Mouse (Mus musculus): ENCODE measurements around the gene Myo6. TPM values are rescaled to one million over a fixed set of nuclear protein-coding genes. Genes with fewer than 3 reads are reported as not detected.

The Myo6 gene
- total and polyA plus RNA-seq, 2 experiments from 2014 or later, result 25.5 to 44.6 TPM

GRCm38 (mm10) chr9:80226579-80227325 lies 61.9 kb downstream of the Myo6 start:
- Histone ChIP-seq H3K27me3 (ENCODE audit: insufficient read depth, low read length) (no peaks in the 10 kb centered on the region), H3K4me3 (ENCODE audit: low read depth, low read length) (no peak overlapping the region), H3K27ac (ENCODE audit: low read depth, low read length) (no peak overlapping the region), H3K36me3 (ENCODE audit: insufficient read depth, low read length) (no peaks in the 10 kb centered on the region), H3K4me1 (ENCODE audit: insufficient read depth, low read length) (no peaks in the 10 kb centered on the region), H3K9ac (replicated peaks; ENCODE audit: low read length, poor library complexity, severe bottlenecking) (no peak overlapping the region), H3K9me3 (ENCODE audit: low read length) (no peaks in the 10 kb centered on the region), H3K4me2 (ENCODE audit: low read depth, low read length, poor library complexity, severe bottlenecking) (no peak overlapping the region)
- ATAC-seq (ENCODE audit: low FRiP score) (no peak), DNase-seq (ENCODE audit: low spot score) (no peak)
- WGBS, result 54% methylated on average over 5 of the region's 5 CpGs
- no peak for TF ChIP-seq CTCF (IDR thresholded peaks at IDR 0.05)

GRCm38 (mm10) chr9:80233831-80234455 lies 69.1 kb downstream of the Myo6 start:
- DNase-seq (ENCODE audit: low spot score) (peak; percentile 42), ATAC-seq (ENCODE audit: low FRiP score) (no peak)
- no peak for TF ChIP-seq CTCF (IDR thresholded peaks at IDR 0.05)
- Histone ChIP-seq H3K4me3 (ENCODE audit: low read depth, low read length) (no peak overlapping the region), H3K27me3 (ENCODE audit: insufficient read depth, low read length) (no peaks in the 10 kb centered on the region), H3K9ac (replicated peaks; ENCODE audit: low read length, poor library complexity, severe bottlenecking) (no peak overlapping the region), H3K4me2 (ENCODE audit: low read depth, low read length, poor library complexity, severe bottlenecking) (no peak overlapping the region), H3K27ac (ENCODE audit: low read depth, low read length) (no peak overlapping the region), H3K9me3 (ENCODE audit: low read length) (no peaks in the 10 kb centered on the region), H3K36me3 (ENCODE audit: insufficient read depth, low read length) (no peaks in the 10 kb centered on the region), H3K4me1 (ENCODE audit: insufficient read depth, low read length) (no peaks in the 10 kb centered on the region)
- WGBS, result 23% methylated on average over 4 of the region's 4 CpGs

GRCm38 (mm10) chr9:80237184-80237799 lies 72.5 kb downstream of the Myo6 start:
- H3K9ac ChIP-seq (replicated peaks; ENCODE audit: low read length, poor library complexity, severe bottlenecking), result no peak overlapping the region
- no peak overlapping the region for H3K4me3 ChIP-seq (ENCODE audit: low read depth, low read length)
- H3K4me2 ChIP-seq (ENCODE audit: low read depth, low read length, poor library complexity, severe bottlenecking), result no peak overlapping the region
- DNase-seq (ENCODE audit: low spot score) (no peak), ATAC-seq (ENCODE audit: low FRiP score) (no peak)
- peaks cover 4% of the 10 kb centered on the region; the same call in 1 of the 2 replicates for H3K9me3 ChIP-seq (ENCODE audit: low read length)
- WGBS, result 91% methylated on average over 1 of the region's 1 CpGs
- H3K4me1 ChIP-seq (ENCODE audit: insufficient read depth, low read length), result no peaks in the 10 kb centered on the region
- no peak for TF ChIP-seq CTCF (IDR thresholded peaks at IDR 0.05)
- H3K27ac ChIP-seq (ENCODE audit: low read depth, low read length), result no peak overlapping the region
- H3K27me3 ChIP-seq (ENCODE audit: insufficient read depth, low read length), result no peaks in the 10 kb centered on the region
- no peaks in the 10 kb centered on the region for H3K36me3 ChIP-seq (ENCODE audit: insufficient read depth, low read length)

DNA sequence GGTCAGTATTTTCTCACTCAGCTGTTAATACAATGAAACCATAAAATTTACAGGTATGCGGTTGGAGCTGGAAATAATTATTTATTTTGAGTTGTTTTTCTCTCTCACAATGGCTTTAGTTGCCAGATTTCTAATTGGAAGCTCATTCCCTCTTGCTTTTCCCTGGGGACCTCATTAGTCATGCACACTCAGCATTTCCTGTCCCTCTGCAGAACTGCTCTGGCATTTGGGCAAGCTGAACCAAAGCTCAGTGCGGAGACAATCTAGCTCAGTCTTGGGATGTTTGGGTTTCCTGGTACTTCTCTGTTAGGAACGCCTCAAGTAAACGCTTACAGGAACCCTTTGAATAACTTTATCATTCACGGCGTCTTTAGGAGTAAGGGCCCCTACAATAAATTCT lies 76.9 kb downstream of the Myo6 start:
- no peaks in the 10 kb centered on the region for H3K4me1 ChIP-seq (ENCODE audit: insufficient read depth, low read length)
- ATAC-seq (ENCODE audit: low FRiP score), result no peak
- no peak for TF ChIP-seq CTCF (IDR thresholded peaks at IDR 0.05)
- peaks cover 4% of the 10 kb centered on the region; the same call in 1 of the 2 replicates for H3K9me3 ChIP-seq (ENCODE audit: low read length)
- DNase-seq (ENCODE audit: low spot score), result no peak
- no peaks in the 10 kb centered on the region for H3K27me3 ChIP-seq (ENCODE audit: insufficient read depth, low read length)
- no peak overlapping the region for H3K9ac ChIP-seq (replicated peaks; ENCODE audit: low read length, poor library complexity, severe bottlenecking)
- 84% methylated on average over 6 of the region's 6 CpGs for WGBS
- H3K27ac ChIP-seq (ENCODE audit: low read depth, low read length), result no peak overlapping the region
- H3K4me3 ChIP-seq (ENCODE audit: low read depth, low read length), result no peak overlapping the region
- H3K36me3 ChIP-seq (ENCODE audit: insufficient read depth, low read length), result no peaks in the 10 kb centered on the region
- no peak overlapping the region for H3K4me2 ChIP-seq (ENCODE audit: low read depth, low read length, poor library complexity, severe bottlenecking)

GRCm38 (mm10) chr9:80252146-80252545 lies 87.3 kb downstream of the Myo6 start:
- Histone ChIP-seq H3K4me2 (ENCODE audit: low read depth, low read length, poor library complexity, severe bottlenecking) (no peak overlapping the region), H3K27me3 (ENCODE audit: insufficient read depth, low read length) (no peaks in the 10 kb centered on the region), H3K4me1 (ENCODE audit: insufficient read depth, low read length) (no peaks in the 10 kb centered on the region), H3K9me3 (ENCODE audit: low read length) (no peaks in the 10 kb centered on the region), H3K9ac (replicated peaks; ENCODE audit: low read length, poor library complexity, severe bottlenecking) (no peak overlapping the region), H3K4me3 (ENCODE audit: low read depth, low read length) (no peak overlapping the region), H3K36me3 (ENCODE audit: insufficient read depth, low read length) (no peaks in the 10 kb centered on the region), H3K27ac (ENCODE audit: low read depth, low read length) (no peak overlapping the region)
- 91% methylated on average over 10 of the region's 10 CpGs for WGBS
- no peak for DNase-seq (ENCODE audit: low spot score)
- no peak for ATAC-seq (ENCODE audit: low FRiP score)
- TF ChIP-seq CTCF (IDR thresholded peaks at IDR 0.05), result no peak

DNA sequence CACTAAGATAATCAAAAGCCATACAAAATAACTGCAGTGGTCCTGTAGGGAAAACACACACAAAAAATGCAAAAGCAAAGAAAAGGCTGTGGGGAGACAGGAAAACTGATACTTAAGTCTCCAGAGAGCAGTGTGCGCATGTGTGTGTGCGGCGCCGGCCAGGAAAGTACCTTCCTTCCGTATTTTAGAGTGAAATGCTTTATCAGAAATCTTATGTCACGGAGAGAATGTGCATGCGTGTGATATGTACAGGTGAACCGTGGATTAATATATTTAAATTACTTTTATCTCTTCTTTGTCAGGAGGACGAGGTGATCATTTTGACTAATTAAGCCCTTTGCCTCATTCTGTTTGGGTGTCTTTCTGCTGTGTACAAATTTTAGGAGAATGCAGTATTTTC lies 88.4 kb downstream of the Myo6 start:
- 91% methylated on average over 9 of the region's 9 CpGs for WGBS

More for the DNA sequence above, 88.4 kb downstream of the Myo6 start:
- Histone ChIP-seq H3K27me3 (ENCODE audit: insufficient read depth, low read length) (no peaks in the 10 kb centered on the region), H3K36me3 (ENCODE audit: insufficient read depth, low read length) (no peaks in the 10 kb centered on the region), H3K4me3 (ENCODE audit: low read depth, low read length) (no peak overlapping the region), H3K4me2 (ENCODE audit: low read depth, low read length, poor library complexity, severe bottlenecking) (no peak overlapping the region), H3K27ac (ENCODE audit: low read depth, low read length) (no peak overlapping the region), H3K9me3 (ENCODE audit: low read length) (no peaks in the 10 kb centered on the region), H3K9ac (replicated peaks; ENCODE audit: low read length, poor library complexity, severe bottlenecking) (no peak overlapping the region), H3K4me1 (ENCODE audit: insufficient read depth, low read length) (no peaks in the 10 kb centered on the region)
- DNase-seq (ENCODE audit: low spot score) (no peak), ATAC-seq (ENCODE audit: low FRiP score) (no peak)
- TF ChIP-seq CTCF (IDR thresholded peaks at IDR 0.05), result no peak
